Mouse (Mus musculus) left cerebral cortex, adult 2 months (tissue): ENCODE data around the gene 1700029H14Rik. TPM values are rescaled to one million over a fixed set of nuclear protein-coding genes. Genes with fewer than 3 reads are reported as not detected.

Experiments used
- DNase-seq, 2 experiments: peaks; one replicate each; pipeline ENCODE4 v3.0.0; 2021 to 2022; ENCODE audit warnings: low spot score in 2 of 2, mixed read lengths in 1 of 2; ENCODE audit errors: extremely low spot score in 1 of 2
- H3K27ac ChIP-seq: fragments of 200-600 bp; 2 replicates; pipeline ENCODE4 v1.8.1; 2022
- H3K4me3 ChIP-seq: fragments of 200-600 bp; 2 replicates; pipeline ENCODE4 v1.8.1; 2022
- CTCF ChIP-seq: fragments of 200-600 bp; IDR thresholded peaks from 2 replicates; pipeline ENCODE4 v1.8.1; 2022; ENCODE audit warnings: antibody characterized with exemption, mild to moderate bottlenecking, moderate library complexity
- intact Hi-C: fragments of 180-260 bp; cut with DNase I; formaldehyde crosslinking; loops from one replicate; pipeline ENCODE4 v1.15.1; 2025
- long read RNA-seq, 2 experiments: library from polyadenylated mRNA; stranded (forward); transcript quantifications; one replicate each; pipeline ENCODE4 v2.0.0; 2021; ENCODE audit warnings: borderline mapping rate in 2 of 2
- total RNA-seq, 2 experiments: library from RNA; stranded (reverse); gene quantifications; 2 replicates each; pipeline ENCODE4 v1.2.3; 2021

1700029H14Rik gene
- under 1 TPM; 0.38 to 0.77 TPM for total RNA-seq
- long read RNA-seq, experiment 1, result 0 reads
- long read RNA-seq, experiment 2, result 0 reads

DNA sequence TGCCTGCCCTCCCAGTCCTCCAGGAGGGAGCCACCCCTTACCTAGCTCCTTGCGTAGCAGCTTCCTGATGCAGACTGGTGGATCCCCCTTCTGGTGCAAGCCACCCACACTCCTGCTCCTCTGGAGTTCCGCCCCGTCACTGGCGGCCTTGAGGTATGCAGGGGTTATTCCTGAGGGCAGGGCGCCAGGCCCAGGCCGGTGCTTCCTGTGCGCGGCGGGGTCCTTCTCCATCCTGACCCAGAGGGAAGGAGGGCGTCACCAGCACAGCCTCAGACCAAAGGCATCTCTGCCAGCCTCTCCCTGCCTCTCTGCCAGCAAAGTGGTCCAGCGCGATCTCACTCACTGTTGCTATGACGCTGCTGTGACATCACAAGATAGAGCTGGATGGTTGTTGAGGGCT is at the start of gene 1700029H14Rik:
Gene 1700029H14Rik (minus strand): TSS at position 344 of the 400 bp plus-strand sequence.
- intact Hi-C loops, result no loop called here
- no peak within 1 kb of the TSS for H3K27ac ChIP-seq
- DNase-seq, result no peak
- TF ChIP-seq CTCF, result no peak; the same call in none of the 2 replicates
- no peak within 1 kb of the TSS for H3K4me3 ChIP-seq

DNA sequence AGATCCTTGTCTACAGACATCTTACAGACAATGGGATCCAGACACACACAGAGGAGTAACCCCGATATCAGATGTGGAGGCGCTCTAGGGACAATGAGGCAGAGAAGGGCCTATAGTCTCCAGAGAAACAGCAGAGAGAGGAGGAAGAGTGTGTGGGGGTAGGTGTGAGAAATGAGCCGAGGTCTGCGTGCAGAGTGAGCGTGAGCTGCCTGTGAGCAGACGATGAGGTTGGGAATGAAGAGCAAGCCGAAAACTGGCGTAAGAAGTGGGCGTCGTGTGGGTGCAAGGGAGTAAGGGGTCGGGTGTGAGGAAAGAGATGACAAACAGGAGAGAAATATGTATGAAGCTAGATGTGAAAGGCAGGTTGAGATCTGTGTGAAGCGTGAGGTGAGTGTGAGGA is 49.4 kb upstream of the 1700029H14Rik start:
- H3K27ac ChIP-seq, result peak overlapping the region; percentile 33; the same call in 1 of the 2 replicates
- intact Hi-C loops, result loop anchor here (1.0 kb wide), 1 partner anchor 33 kb away; no protein-coding TSS in a partner anchor
- no peak overlapping the region for H3K4me3 ChIP-seq
- peak; percentile 47 to 52 for DNase-seq
- no peak for TF ChIP-seq CTCF

DNA sequence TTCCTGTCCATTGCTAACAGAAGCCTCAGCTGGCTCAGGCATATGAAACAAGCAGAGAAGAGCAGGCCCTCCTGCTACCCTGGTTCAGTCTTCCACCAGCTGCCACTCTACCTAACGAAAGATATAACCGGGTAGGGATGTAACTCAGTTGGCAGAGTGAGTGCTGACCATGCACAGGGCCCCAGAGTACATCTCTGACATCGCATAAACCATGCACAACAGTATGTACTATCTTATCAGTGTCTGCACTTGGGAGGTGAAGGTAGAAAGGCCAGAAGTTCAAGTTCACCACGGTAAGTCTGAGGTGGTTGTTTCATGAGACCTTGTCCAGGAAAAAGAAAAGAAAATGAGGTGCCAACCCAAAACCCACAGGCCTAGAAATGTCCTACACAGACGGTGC is 47.7 kb upstream of the 1700029H14Rik start:
- DNase-seq, result no peak
- no peak overlapping the region; the same call in 1 of the 2 replicates for H3K27ac ChIP-seq
- intact Hi-C loops, result no loop called here
- no peak overlapping the region for H3K4me3 ChIP-seq
- no peak for TF ChIP-seq CTCF

DNA sequence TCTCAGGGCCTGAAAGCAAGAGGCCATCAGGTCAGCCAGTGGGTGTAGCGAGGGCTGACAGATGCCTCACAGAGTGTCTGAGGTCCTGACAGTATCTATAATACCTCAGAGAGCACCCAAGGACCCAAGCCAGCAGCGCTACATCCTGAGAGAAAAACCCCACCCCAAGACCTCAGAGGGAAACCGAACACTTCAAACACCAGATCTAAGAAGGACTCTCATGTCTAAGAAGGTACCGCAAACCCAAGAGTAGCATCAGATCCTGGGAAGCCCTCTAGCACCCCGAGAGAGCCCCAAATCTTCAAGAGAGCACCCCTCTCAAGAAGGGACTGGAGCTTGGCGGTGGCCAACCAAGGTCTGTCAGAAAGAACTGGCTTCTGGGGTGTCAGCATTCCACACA is 46.7 kb upstream of the 1700029H14Rik start:
- Histone ChIP-seq H3K27ac (no peak overlapping the region), H3K4me3 (no peak overlapping the region)
- no peak for DNase-seq
- intact Hi-C loops, result no loop called here
- no peak for TF ChIP-seq CTCF

DNA sequence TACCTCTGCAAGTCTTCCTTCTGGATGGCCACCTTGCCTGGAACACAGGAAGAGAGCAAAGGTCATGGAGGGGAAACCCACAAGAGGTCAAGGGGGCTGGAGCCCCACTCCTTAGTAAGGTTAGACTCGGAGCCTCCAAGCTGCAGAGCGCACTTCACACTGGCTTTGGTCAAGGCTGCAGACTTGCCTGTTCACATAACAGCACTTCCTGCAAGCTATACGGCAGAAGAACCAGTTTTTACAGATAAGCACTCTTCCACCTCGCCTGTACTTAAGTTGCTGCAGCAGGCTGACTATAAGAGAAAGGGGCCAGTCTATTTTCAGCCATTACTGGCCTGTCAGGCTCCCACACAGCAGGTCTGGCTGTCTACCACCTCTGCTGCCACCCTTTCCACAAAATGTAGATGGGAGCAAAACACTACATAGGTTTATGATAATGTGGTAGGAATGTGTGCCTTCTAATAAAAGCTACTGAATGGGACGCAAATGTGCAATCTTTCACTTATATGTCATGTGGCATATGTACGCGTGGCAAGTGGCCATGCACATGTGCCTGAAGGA is 43.7 kb upstream of the 1700029H14Rik start:
- H3K27ac ChIP-seq, result peak overlapping the region; percentile 29; the same call in 1 of the 2 replicates
- intact Hi-C loops, result no loop called here
- no peak for DNase-seq
- no peak for TF ChIP-seq CTCF
- H3K4me3 ChIP-seq, result no peak overlapping the region

DNA sequence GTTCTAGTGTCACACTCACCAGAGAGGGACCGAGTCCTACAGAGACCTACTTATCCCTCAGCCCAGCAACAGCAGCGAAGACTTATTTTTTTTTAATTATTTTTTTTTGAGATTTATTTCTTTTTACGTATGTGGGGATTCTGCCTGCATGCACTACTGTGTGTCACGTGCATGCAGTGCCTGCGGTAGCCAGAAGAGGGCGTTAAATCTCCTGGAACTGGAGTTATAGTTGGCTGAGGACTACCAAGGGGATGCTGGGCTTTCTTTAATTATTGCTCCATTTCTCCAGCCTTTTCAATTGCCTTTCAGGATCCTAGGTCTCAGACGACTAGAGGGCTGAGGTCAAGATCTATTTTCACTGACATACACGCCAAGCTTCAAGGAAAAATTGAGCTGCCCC is 40.4 kb upstream of the 1700029H14Rik start:
- no peak overlapping the region for H3K27ac ChIP-seq

DNA sequence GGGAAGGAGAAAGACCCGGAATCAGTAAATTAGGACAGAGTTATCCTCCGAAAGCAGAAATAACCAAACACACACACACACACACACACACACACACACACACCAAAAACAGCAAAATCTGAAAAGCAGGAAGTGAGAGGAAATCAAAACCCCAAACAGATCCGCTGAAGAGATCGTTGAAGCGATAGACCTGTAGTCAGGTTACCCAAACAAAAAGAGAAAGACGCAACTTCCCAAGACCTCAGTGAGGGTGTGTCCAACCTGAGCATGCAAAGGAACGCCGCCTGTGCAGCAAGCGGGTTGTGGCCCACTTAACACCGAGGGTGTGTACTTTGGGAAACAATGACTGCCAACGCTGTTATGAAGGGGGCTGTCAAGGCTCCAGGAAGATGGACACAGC is 38.9 kb upstream of the 1700029H14Rik start:
- intact Hi-C loops, result loop anchor here (5.0 kb wide), 1 partner anchor 126 kb away; no protein-coding TSS in a partner anchor
- DNase-seq, result no peak
- Histone ChIP-seq H3K4me3 (no peak overlapping the region), H3K27ac (no peak overlapping the region; the same call in 1 of the 2 replicates)
- no peak for TF ChIP-seq CTCF

More for the DNA sequence above, 40.4 kb upstream of the 1700029H14Rik start:
- intact Hi-C loops, result loop anchor here (2.0 to 5.0 kb wide), 2 partner anchors 74 to 125 kb away; partner anchors contain the start of gene Rasa3
- H3K4me3 ChIP-seq, result no peak overlapping the region
- no peak for DNase-seq
- peak; percentile 64 for TF ChIP-seq CTCF

DNA sequence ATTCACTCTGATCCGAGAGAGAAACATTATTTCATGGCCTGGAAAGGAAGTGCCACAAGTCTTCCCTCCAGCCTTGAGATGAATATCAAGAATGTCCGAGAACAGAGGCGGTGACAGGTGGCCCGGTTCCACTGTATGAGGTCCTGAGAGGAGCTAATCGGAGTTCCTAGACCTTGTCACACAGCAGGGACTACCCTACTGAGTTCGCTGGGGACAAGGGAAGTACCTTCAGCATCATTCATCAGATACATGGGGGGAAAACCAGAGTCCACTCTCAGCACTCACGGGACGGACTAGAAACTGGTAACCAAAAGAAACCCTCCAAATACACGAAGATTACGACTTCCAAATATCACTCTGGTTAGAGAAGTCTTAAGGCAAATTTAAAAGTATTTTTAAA is 38.5 kb upstream of the 1700029H14Rik start:
- intact Hi-C loops, result loop anchor here (5.0 kb wide), 1 partner anchor 127 kb away; no protein-coding TSS in a partner anchor

DNA sequence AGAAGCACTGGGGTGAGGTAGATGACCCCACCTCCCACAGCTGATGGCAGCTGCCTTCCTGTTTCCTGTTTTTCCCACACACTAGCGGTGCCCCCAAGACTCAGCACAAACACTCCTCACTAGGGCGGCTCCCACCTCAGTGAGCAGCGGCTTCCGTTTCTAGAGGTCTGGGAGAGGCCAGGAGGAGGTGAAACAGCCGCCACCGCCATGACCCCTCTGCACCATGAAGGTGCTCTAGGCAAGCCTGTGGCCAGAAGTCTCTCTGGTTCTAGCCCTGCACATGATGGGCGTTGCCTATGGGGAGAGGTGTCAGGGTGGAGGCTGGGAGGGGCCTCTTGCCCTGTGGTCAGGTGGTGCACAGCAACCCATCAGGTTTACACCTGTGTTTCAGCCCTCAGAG is 37.9 kb upstream of the 1700029H14Rik start:
- DNase-seq, result no peak
- intact Hi-C loops, result loop anchor here (5.0 kb wide), 1 partner anchor 127 kb away; no protein-coding TSS in a partner anchor
- H3K4me3 ChIP-seq, result no peak overlapping the region
- TF ChIP-seq CTCF, result no peak
- H3K27ac ChIP-seq, result no peak overlapping the region

More for the DNA sequence above, 38.5 kb upstream of the 1700029H14Rik start:
- no peak for TF ChIP-seq CTCF
- no peak overlapping the region for H3K27ac ChIP-seq
- no peak for DNase-seq
- no peak overlapping the region for H3K4me3 ChIP-seq

DNA sequence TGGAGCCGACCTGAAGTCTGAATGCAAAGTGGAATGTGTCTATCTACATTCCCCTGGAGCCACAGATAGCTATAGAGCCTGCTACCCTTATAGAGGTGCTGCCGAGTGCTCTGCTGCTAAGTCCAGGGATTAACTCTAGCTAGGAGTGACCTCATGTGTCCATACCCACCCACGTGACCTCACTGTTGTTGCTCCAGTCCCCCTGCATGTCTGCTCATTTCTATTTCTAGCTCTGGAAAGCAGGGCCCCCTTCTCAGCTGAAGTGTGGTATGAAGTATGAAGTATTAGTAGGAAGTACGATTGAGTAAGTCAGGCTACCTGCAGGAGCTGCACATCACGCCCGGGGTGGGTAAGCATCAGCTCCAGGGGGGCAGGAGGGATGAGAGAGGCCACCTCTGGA is 35.5 kb upstream of the 1700029H14Rik start:
- no peak overlapping the region for H3K27ac ChIP-seq
- no peak for DNase-seq
- no peak overlapping the region for H3K4me3 ChIP-seq
- intact Hi-C loops, result no loop called here
- TF ChIP-seq CTCF, result no peak

DNA sequence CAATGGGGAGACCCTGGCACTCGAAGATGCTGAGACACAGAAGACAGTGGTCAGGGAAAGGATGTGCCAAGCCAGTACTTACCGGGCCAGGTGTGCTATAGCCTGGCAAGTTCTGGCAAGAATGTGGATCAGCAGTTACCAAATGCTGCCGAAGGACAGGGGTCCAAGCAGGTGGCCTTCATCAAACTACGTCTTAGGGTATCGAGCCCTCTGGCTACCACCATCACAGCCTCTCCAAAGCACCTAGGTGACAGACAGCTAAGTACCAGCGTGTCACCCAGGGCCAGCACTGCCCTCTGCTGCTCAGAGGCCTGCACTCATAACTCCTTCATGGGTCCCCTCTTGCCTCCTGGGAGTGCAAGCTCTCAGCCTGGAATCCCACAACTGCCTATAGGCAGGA is 33.6 kb upstream of the 1700029H14Rik start:
- Histone ChIP-seq H3K4me3 (no peak overlapping the region), H3K27ac (no peak overlapping the region)
- intact Hi-C loops, result no loop called here
- peak; percentile 15 for TF ChIP-seq CTCF
- DNase-seq, result no peak

DNA sequence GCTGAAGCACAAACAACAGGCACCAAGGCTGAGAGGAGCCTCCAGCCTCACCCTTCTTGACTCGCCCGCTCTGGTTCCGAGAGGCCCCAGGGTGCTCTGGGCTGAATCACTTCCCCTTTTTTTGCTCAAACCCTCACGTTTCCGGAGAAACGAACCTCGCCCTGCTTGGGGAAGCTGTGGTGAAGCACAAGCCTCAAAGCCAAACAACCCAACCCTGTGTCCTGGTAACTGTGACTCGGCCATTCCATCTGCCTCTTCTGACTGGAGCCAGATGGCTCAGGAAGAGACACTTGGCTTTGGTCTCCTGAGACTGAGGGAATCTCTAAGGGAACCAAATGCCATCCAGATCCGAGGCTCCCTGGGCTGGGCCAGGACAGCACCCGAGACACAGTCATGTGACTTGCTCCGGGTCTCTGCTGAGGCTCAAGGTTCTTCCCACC is 32.6 kb upstream of the 1700029H14Rik start:
- no peak for DNase-seq
- intact Hi-C loops, result no loop called here
- no peak for TF ChIP-seq CTCF
- Histone ChIP-seq H3K27ac (no peak overlapping the region), H3K4me3 (no peak overlapping the region)

DNA sequence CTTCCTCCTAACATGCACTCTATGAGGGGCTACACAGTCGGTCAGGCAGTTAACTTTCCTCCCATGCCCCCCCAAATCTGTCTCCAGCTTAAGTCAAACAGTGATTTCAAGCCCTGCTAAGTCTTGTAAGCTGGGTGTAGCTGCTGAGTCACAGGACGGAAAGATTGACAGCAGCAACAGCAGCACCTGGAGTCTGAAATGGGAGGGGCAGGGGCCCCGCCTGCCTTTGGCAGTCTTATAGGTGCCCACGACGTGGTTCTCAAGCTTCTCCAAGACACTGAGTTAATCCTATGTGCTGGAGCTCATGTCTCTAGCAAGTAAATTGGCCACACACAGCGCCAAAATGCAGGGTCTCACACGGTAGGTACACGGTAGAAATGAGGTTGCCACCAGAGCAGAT is 31.1 kb upstream of the 1700029H14Rik start:
- no peak for DNase-seq
- no peak overlapping the region for H3K27ac ChIP-seq
- no peak for TF ChIP-seq CTCF
- intact Hi-C loops, result no loop called here
- no peak overlapping the region for H3K4me3 ChIP-seq
